Mouse (Mus musculus) small intestine, adult 2 months (tissue): ENCODE results near the gene Rbfox1.

Source experiments
- CTCF ChIP-seq: fragments of 200-500 bp; IDR thresholded peaks from 2 replicates; pipeline ENCODE4 v1.5.1; 2012; ENCODE audit warnings: low read depth, mild to moderate bottlenecking, control low read depth, inconsistent platforms, low read length, moderate library complexity, mixed read lengths; ENCODE audit not compliant: insufficient replicate concordance, insufficient read length; ENCODE audit errors: extremely low read depth
- POLR2A ChIP-seq: fragments of 200-500 bp; IDR thresholded peaks from 2 replicates; pipeline ENCODE4 v1.6.1; 2012; ENCODE audit warnings: low read depth, mild to moderate bottlenecking, control low read depth, inconsistent platforms, low read length, moderate library complexity

- no peak for TF ChIP-seq CTCF
- TF ChIP-seq POLR2A: no peak
Measured at GRCm38 (mm10) chr16:6900006-6900405, 1014.9 kb downstream of the Rbfox1 start.
